Mouse (Mus musculus) testis, postnatal 10 days (tissue): ENCODE measurements around the gene Dlg2.
A peak's percentile ranks its signal among the peaks of the same experiment; 100 is the strongest.

Source experiments
- DNase-seq: peaks from one replicate; pipeline ENCODE4 v3.0.0; 2021; ENCODE audit warnings: low spot score

The Dlg2 gene

GRCm38 (mm10) chr7:91919738-91920137 lies 1443.3 kb downstream of the Dlg2 start:
- DNase-seq: no peak

- DNase-seq: no peak
Observed at GRCm38 (mm10) chr7:91934881-91935597, 1458.6 kb downstream of the Dlg2 start.

GRCm38 (mm10) chr7:91936193-91936592 lies 1459.7 kb downstream of the Dlg2 start:
- DNase-seq: no peak

GRCm38 (mm10) chr7:91943224-91943623 lies 1466.8 kb downstream of the Dlg2 start:
- DNase-seq: no peak

- DNase-seq: no peak
Observed at GRCm38 (mm10) chr7:91955584-91955983, 1479.1 kb downstream of the Dlg2 start.

- DNase-seq: no peak
Observed at GRCm38 (mm10) chr7:91962956-91963355, 1486.5 kb downstream of the Dlg2 start.

GRCm38 (mm10) chr7:91972970-91973369 lies 1496.5 kb downstream of the Dlg2 start:
- no peak for DNase-seq

GRCm38 (mm10) chr7:92003769-92004455 lies 1527.4 kb downstream of the Dlg2 start:
- DNase-seq: no peak

- DNase-seq: no peak
Observed at GRCm38 (mm10) chr7:92005681-92006425, 1529.4 kb downstream of the Dlg2 start.

- no peak for DNase-seq
Observed at GRCm38 (mm10) chr7:92008702-92009101, 1532.2 kb downstream of the Dlg2 start.

GRCm38 (mm10) chr7:92024928-92025327 lies 1548.5 kb downstream of the Dlg2 start:
- no peak for DNase-seq

GRCm38 (mm10) chr7:92025465-92026056 lies 1549.1 kb downstream of the Dlg2 start:
- DNase-seq: no peak

GRCm38 (mm10) chr7:92027049-92027448 lies 1550.6 kb downstream of the Dlg2 start:
- DNase-seq: peak; percentile 83

- no peak for DNase-seq
Observed at GRCm38 (mm10) chr7:92034256-92034655, 1557.8 kb downstream of the Dlg2 start.

GRCm38 (mm10) chr7:92040187-92040586 lies 1563.7 kb downstream of the Dlg2 start:
- no peak for DNase-seq

- no peak for DNase-seq
Observed at GRCm38 (mm10) chr7:92040785-92041411, 1564.4 kb downstream of the Dlg2 start.

GRCm38 (mm10) chr7:92044966-92045365 lies 1568.5 kb downstream of the Dlg2 start:
- DNase-seq: no peak

- DNase-seq: no peak
Observed at GRCm38 (mm10) chr7:92047271-92047670, 1570.8 kb downstream of the Dlg2 start.

GRCm38 (mm10) chr7:92048876-92049275 lies 1572.4 kb downstream of the Dlg2 start:
- no peak for DNase-seq

- no peak for DNase-seq
Observed at GRCm38 (mm10) chr7:92066851-92067250, 1590.4 kb downstream of the Dlg2 start.

- no peak for DNase-seq
Observed at GRCm38 (mm10) chr7:92087429-92087828, 1611.0 kb downstream of the Dlg2 start.

- DNase-seq: peak; percentile 61
Observed at GRCm38 (mm10) chr7:92093860-92094259, 1617.4 kb downstream of the Dlg2 start.
